Mouse (Mus musculus): Measurements from ENCODE around the gene Lrrc3. TPM values are rescaled to one million over a fixed set of nuclear protein-coding genes. Genes with fewer than 3 reads are reported as not detected.

Lrrc3 gene
- polyA plus RNA-seq, 1 experiment from 2014 or later, result 23.9 TPM

DNA sequence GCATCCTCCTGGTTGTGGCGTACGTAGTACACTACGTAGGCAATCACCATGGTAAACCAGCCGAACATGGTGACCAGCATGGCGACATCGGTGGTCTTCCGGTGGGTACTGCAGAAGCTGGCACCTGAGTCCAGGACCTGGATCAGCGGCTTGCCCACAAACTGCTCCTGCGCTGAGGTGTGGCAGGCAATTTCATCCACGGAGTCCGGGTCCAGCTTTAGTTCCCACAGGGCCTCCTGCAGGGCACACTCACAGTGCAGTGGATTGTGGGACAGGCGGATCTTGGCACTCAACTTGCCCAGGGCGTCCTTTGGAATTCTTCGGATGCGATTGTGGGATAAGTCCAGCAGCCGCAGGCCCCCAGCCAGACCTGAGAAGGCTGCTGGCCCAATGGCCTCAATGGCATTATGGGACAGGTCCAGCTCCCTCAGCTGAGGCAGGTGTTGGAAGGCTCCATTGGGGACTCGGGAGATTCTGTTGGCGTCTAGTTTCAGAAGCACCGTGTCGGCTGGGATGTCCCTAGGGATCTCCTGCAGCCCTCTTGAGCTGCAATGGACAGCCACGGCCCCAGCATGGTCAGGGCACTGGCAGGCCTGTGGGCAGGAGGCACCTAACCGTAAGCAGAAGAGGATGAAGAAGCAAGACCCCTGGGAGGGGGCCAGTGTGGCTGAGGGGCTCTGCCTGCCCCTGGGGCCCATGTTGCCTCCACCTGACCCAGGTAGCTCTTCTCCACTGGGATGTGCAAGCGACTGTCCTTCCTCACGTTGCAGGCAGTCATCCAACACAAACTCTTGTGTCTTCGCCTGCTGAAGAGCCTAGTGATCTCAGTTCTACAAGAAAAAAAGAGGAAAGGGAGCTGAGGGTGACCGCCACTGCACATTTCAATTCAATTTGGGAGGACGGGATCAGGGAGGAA lies 1.2 kb downstream of the Lrrc3 start:
- H3K4me2 ChIP-seq, result peak overlapping the region; percentile 68
- no peaks in the 10 kb centered on the region for H3K36me3 ChIP-seq
- no peak for ATAC-seq (ENCODE audit: low FRiP score, low read depth)
- no peaks in the 10 kb centered on the region for H3K9me3 ChIP-seq
- H3K27ac ChIP-seq (replicated peaks), result peak overlapping the region; percentile 75; the same call in 1 of the 2 replicates
- H3K4me3 ChIP-seq, result peak overlapping the region; percentile 59
- no peaks in the 10 kb centered on the region for H3K27me3 ChIP-seq
- 80% methylated on average over 27 of the region's 27 CpGs for WGBS
- peak overlapping the region; percentile 63; the same call in 1 of the 2 replicates for H3K9ac ChIP-seq
- peaks cover 31% of the 10 kb centered on the region for H3K4me1 ChIP-seq (replicated peaks)

DNA sequence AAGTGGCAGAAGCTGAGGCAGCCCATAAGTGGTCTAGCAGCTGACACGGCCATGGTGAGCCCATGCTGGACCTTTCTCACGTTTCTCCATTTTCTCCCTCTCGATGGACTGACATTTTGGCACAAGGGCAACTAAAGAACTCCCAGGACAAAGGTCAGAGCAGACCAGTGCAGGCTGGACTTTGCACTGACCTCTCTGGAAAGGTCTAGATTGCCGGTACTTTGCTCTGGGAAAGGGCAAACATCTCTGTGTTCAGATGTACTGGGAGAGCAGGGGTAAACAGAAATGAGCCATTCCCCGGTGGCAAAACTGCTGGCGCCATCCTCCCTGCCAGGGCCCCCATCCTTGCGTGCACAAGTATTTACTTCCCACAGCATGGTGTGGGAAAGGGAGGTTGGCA lies 2.2 kb downstream of the Lrrc3 start:
- Histone ChIP-seq H3K36me3 (no peaks in the 10 kb centered on the region), H3K4me3 (no peak overlapping the region), H3K4me2 (no peak overlapping the region), H3K4me1 (replicated peaks) (peaks cover 37% of the 10 kb centered on the region), H3K27ac (replicated peaks) (no peak overlapping the region), H3K9ac (no peak overlapping the region), H3K27me3 (no peaks in the 10 kb centered on the region), H3K9me3 (no peaks in the 10 kb centered on the region)
- no peak for ATAC-seq (ENCODE audit: low FRiP score, low read depth)
- WGBS, result 76% methylated on average over 7 of the region's 7 CpGs

DNA sequence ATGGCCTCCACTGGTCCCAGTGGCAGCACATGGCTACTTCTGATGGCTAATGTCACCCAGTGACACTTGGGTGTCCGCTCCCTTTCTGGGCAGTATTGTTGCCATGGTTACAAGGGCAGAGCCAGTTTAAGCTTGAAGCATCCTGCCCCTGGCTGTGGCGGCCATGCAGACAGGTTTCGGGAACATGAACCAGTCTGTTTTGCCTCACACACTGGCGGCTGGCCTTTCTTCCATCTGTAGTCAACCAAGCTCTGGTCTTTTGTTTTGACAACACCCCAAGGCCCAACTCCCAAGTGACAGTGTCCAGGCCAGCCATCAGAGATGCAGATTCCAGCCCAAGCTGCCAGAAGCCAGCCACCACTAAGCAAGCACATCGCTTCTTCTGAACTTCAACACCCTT lies 6.8 kb downstream of the Lrrc3 start:
- H3K9ac ChIP-seq, result no peak overlapping the region
- WGBS, result 54% methylated on average over 5 of the region's 5 CpGs
- no peak for ATAC-seq (ENCODE audit: low FRiP score, low read depth)

DNA sequence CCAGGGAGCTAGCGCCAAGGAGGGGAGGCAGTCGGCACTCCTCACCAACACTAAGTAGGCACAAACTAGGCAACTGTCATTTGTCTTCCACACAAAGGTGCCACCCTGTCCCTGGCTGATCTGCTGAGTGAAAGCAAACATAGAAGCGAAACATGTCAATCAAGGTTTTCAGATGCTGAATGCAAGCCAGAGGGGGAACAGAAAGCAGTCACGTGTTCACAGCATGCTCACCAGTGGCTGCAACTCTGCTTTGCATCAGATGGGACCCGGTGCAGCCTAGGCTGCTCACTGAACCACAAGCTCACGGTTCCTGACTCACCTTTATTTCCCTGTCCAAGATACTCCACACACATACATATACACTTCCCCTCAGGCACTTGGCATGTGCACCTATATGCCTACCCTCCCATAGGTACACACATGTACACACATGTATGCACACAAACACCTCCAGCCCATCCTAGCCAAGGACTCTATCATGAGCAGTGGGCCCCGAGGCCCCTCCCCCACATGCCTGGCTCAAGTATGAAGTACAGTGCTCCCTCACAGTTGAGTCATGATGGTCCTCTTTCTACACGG lies 11.3 kb downstream of the Lrrc3 start:
- 84% methylated on average over 8 of the region's 8 CpGs for WGBS
- no peak for ATAC-seq (ENCODE audit: low FRiP score, low read depth)
- H3K36me3 ChIP-seq, result no peaks in the 10 kb centered on the region
- H3K27ac ChIP-seq (replicated peaks), result no peak overlapping the region
- H3K9ac ChIP-seq, result no peak overlapping the region
- 0 out of 2 replicates have a peak, but pooled peaks cover 6% of the 10 kb centered on the region for H3K4me1 ChIP-seq (replicated peaks)
- H3K27me3 ChIP-seq, result no peaks in the 10 kb centered on the region
- no peak overlapping the region for H3K4me3 ChIP-seq
- H3K9me3 ChIP-seq, result no peaks in the 10 kb centered on the region; the same call in 1 of the 2 replicates
- H3K4me2 ChIP-seq, result no peak overlapping the region

More for the DNA sequence above, 6.8 kb downstream of the Lrrc3 start:
- Histone ChIP-seq H3K4me1 (replicated peaks) (peaks cover 16% of the 10 kb centered on the region), H3K4me3 (no peak overlapping the region), H3K9me3 (no peaks in the 10 kb centered on the region), H3K27me3 (no peaks in the 10 kb centered on the region), H3K36me3 (no peaks in the 10 kb centered on the region), H3K4me2 (no peak overlapping the region), H3K27ac (replicated peaks) (no peak overlapping the region)

DNA sequence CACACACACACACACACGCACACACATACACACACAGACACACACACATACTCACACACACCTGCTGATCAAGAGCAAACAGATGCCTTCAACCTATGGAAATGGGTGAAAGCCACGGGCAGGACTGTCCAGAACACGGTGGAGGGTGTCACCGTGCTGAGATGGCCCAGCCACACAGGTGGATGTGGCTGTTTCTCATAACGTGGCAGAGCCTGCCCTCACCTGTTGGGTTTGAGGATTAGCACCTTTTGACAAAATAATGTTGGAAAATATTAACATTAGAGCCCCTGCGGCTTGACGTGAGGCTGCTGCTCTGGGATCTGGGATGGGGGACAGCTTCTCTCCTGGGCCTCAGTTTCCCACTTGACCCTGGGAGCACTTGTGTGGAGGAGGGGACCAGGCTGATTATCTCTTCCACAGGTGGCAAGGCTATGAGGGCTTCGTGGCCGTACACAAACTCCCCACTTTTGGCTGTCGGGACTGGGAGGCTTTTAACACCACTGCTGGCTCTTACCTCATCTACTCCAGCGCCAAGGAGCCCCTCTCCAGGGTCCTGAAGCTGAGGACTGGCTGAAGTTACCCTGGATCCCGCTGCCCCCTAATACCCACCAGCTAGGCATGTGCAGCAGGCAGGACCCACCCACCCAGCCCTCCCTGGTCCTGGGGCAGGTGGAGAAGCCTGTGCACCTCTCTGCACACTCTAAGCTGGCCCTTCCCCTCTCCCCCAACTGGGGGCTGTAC lies 16.2 kb downstream of the Lrrc3 start:
- Histone ChIP-seq H3K9ac (no peak overlapping the region), H3K4me1 (replicated peaks) (no peaks in the 10 kb centered on the region), H3K9me3 (no peaks in the 10 kb centered on the region; the same call in 1 of the 2 replicates), H3K27ac (replicated peaks) (no peak overlapping the region), H3K36me3 (no peaks in the 10 kb centered on the region), H3K4me2 (no peak overlapping the region), H3K27me3 (no peaks in the 10 kb centered on the region), H3K4me3 (no peak overlapping the region)
- WGBS, result 56% methylated on average over 12 of the region's 12 CpGs
- ATAC-seq (ENCODE audit: low FRiP score, low read depth), result no peak

DNA sequence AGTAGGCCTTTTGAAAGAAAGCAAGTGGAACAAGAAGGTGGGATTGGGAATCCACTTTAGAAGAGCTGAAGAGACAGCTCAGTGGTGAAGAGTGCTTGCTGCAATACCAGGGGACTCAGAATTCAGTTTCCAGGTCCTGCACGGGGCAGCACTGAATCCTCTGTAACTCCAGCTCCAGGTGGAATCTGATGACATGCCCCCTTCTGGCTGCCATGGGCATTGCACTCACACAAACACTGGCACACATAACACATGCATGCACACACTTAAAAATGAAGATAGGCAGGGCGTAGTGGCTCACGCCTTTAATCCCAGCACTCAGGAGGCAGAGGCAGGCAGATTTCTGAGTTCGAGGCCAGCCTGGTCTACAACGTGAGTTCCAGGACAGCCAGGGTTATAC lies 19.8 kb downstream of the Lrrc3 start:
- no peak for ATAC-seq (ENCODE audit: low FRiP score, low read depth)
- no peaks in the 10 kb centered on the region for H3K9me3 ChIP-seq
- 93% methylated on average over 5 of the region's 5 CpGs for WGBS

DNA sequence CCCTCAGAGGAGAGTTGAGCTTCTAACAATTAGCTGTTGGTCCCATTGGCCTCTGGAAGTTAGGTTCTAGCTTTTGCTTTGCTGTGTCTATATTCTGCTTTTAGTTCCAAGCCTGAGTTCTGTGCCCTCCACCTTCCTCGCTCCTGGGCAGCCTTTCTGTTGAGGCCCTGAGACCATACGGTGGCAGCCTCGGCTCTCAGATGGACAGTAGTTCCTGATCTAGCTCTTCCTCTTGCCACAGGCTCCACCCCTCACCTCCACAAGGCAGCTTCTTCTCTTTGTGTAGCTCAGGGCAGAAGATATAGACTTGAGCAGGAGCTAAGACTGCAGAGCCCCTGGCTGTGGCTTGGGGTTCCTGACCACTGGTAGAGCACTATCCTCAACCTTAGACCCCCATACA lies 22.0 kb downstream of the Lrrc3 start:
- H3K4me1 ChIP-seq (replicated peaks), result no peaks in the 10 kb centered on the region
- WGBS, result 70% methylated on average over 3 of the region's 3 CpGs
- H3K27ac ChIP-seq (replicated peaks), result no peak overlapping the region
- no peaks in the 10 kb centered on the region for H3K9me3 ChIP-seq
- no peak overlapping the region for H3K4me2 ChIP-seq
- H3K4me3 ChIP-seq, result no peak overlapping the region
- ATAC-seq (ENCODE audit: low FRiP score, low read depth), result no peak
- no peaks in the 10 kb centered on the region for H3K36me3 ChIP-seq
- no peaks in the 10 kb centered on the region for H3K27me3 ChIP-seq
- no peak overlapping the region for H3K9ac ChIP-seq

More for the DNA sequence above, 19.8 kb downstream of the Lrrc3 start:
- H3K36me3 ChIP-seq, result no peaks in the 10 kb centered on the region
- H3K4me3 ChIP-seq, result no peak overlapping the region
- H3K4me2 ChIP-seq, result no peak overlapping the region
- H3K27me3 ChIP-seq, result no peaks in the 10 kb centered on the region
- no peak overlapping the region for H3K9ac ChIP-seq
- H3K4me1 ChIP-seq (replicated peaks), result no peaks in the 10 kb centered on the region
- no peak overlapping the region for H3K27ac ChIP-seq (replicated peaks)

DNA sequence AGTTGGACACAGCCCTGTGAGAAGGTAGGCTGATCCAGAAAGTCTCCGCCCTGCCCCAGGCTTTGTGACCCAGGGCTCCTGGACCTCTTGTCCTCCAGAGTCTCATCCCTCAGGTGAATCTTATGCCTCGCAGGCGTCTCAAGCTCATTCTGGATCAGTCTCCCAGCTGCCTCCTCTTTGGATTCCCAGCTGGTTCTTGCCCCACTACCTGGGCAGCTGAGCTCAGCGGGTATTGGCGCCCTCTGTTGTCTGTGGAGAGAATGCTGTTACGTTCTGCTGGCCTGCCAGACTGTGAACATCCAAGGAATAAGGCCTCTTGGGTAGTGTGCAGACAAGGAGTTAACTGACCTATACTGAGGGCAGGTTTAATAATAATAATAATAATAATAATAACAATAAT lies 23.4 kb downstream of the Lrrc3 start:
- Histone ChIP-seq H3K9ac (no peak overlapping the region), H3K4me2 (no peak overlapping the region), H3K9me3 (no peaks in the 10 kb centered on the region), H3K4me1 (replicated peaks) (no peaks in the 10 kb centered on the region), H3K27me3 (no peaks in the 10 kb centered on the region), H3K4me3 (no peak overlapping the region), H3K27ac (replicated peaks) (no peak overlapping the region), H3K36me3 (no peaks in the 10 kb centered on the region)
- ATAC-seq (ENCODE audit: low FRiP score, low read depth), result no peak
- 63% methylated on average over 6 of the region's 6 CpGs for WGBS

DNA sequence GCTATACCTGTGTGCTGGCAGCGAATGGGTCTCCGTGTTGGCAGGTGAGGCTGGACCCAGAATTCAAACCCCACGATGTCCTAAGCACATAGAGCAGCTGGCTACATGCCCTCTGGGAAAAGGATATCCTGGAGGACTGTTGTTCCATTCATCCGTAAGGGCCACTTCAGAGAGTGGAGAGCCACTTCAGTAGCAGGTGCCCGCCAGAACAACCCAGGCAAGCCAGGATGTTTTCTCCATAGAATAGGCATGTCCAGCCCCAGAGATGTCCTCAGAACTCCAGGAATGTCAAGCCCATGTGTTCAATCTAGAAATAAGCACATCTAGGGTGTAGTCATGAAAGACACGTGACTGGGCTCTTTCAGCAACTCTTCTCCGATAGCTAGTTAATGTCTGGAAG lies 32.7 kb downstream of the Lrrc3 start:
- Histone ChIP-seq H3K27me3 (no peaks in the 10 kb centered on the region), H3K4me3 (no peak overlapping the region), H3K4me2 (no peak overlapping the region), H3K9ac (no peak overlapping the region), H3K4me1 (replicated peaks) (no peaks in the 10 kb centered on the region), H3K36me3 (no peaks in the 10 kb centered on the region), H3K27ac (replicated peaks) (no peak overlapping the region), H3K9me3 (no peaks in the 10 kb centered on the region)
- WGBS, result 88% methylated on average over 7 of the region's 7 CpGs
- no peak for ATAC-seq (ENCODE audit: low FRiP score, low read depth)

DNA sequence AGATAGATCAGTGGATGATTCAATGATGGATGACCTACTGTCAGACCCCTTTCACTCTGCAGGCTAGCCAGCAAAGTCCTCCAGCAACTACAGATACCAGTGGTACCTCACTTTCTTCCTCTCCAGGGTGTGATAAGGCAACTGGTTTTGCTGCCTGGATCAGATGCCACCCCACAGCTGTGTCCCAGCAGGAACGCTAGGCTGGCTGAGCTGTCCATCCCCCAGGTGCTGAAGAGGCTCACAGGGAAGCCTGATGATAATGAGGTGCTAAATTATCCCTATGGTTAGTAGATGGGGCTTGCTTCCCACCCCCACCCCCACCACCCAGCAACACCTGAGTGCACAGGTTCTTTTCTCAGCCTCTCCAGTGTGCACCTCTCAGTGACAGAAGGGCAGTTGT lies 34.8 kb downstream of the Lrrc3 start:
- Histone ChIP-seq H3K9me3 (no peaks in the 10 kb centered on the region), H3K4me2 (no peak overlapping the region), H3K4me1 (replicated peaks) (no peaks in the 10 kb centered on the region), H3K27ac (replicated peaks) (no peak overlapping the region), H3K9ac (no peak overlapping the region), H3K27me3 (no peaks in the 10 kb centered on the region), H3K36me3 (no peaks in the 10 kb centered on the region), H3K4me3 (no peak overlapping the region)
- ATAC-seq (ENCODE audit: low FRiP score, low read depth), result no peak
- WGBS, result 39% methylated on average over 1 of the region's 1 CpGs

DNA sequence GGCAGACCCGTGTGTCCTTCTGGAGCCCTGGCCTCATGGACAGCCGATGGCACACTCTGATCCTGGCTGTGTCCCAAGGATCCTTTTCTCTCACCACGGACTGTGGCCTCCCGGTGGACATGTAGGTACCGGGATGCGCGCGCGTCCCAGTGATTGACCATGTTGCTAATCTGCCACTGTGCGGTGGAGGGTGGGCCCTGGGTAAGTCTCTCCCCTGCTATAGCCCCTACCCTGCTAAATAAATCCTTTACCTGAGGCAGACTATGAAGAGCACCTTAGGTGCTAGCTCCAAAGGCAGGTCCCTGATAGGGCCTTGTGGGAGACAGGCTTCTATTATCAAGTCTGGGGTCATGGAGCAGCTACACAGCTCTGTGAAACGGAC lies 37.6 kb downstream of the Lrrc3 start:
- H3K36me3 ChIP-seq, result no peaks in the 10 kb centered on the region
- no peak overlapping the region for H3K27ac ChIP-seq (replicated peaks)
- H3K4me2 ChIP-seq, result peak overlapping the region; percentile 29
- H3K4me3 ChIP-seq, result peak overlapping the region; percentile 17; the same call in 1 of the 2 replicates
- ATAC-seq (ENCODE audit: low FRiP score, low read depth), result peak; percentile 19; the same call in 1 of the 2 replicates
- no peaks in the 10 kb centered on the region for H3K27me3 ChIP-seq
- no peaks in the 10 kb centered on the region for H3K9me3 ChIP-seq
- no peak overlapping the region for H3K9ac ChIP-seq
- H3K4me1 ChIP-seq (replicated peaks), result no peaks in the 10 kb centered on the region
- WGBS, result 42% methylated on average over 11 of the region's 11 CpGs
